Mouse (Mus musculus) neural tube, embryonic 12.5 days (tissue): Measurements from ENCODE around the gene Snapc5. TPM values are rescaled to one million over a fixed set of nuclear protein-coding genes. Genes with fewer than 3 reads are reported as not detected.

ENCODE experiments used
- ATAC-seq: fragments of 200-750 bp; cut with Nextera tagmentation; 2 replicates; pipeline ENCODE4 v1.8.0; 2017; ENCODE audit warnings: low read depth, mild to moderate bottlenecking, moderate TSS enrichment, moderate library complexity; ENCODE audit not compliant: low FRiP score
- H3K27ac ChIP-seq: fragments of 300-500 bp; sonication (generic); 2 replicates; pipeline ENCODE4 v1.5.1; 2016
- H3K27me3 ChIP-seq: fragments of 300-500 bp; sonication (generic); replicated peaks from 2 replicates; pipeline ENCODE4 v1.6.1; 2016; ENCODE audit warnings: mild to moderate bottlenecking
- H3K36me3 ChIP-seq: fragments of 300-500 bp; sonication (generic); 2 replicates; pipeline ENCODE4 v1.6.1; 2016; ENCODE audit warnings: mild to moderate bottlenecking
- H3K4me1 ChIP-seq: fragments of 300-500 bp; sonication (generic); 2 replicates; pipeline ENCODE4 v1.6.1; 2016
- H3K4me2 ChIP-seq: fragments of 300-500 bp; sonication (generic); replicated peaks from 2 replicates; pipeline ENCODE4 v1.6.1; 2016; ENCODE audit warnings: mild to moderate bottlenecking
- H3K4me3 ChIP-seq: fragments of 300-500 bp; sonication (generic); 2 replicates; pipeline ENCODE4 v1.5.1; 2016
- H3K9ac ChIP-seq: fragments of 300-500 bp; sonication (generic); 2 replicates; pipeline ENCODE4 v1.6.1; 2016; ENCODE audit warnings: mild to moderate bottlenecking
- H3K9me3 ChIP-seq: fragments of 300-500 bp; sonication (generic); 2 replicates; pipeline ENCODE4 v1.6.1; 2016; ENCODE audit warnings: mild to moderate bottlenecking
- WGBS: fragments of 180-500 bp; shearing (Covaris S2); methylation state at CpG from one replicate; pipeline ENCODE4 v1.1.7; 2016; 5-methylcytosine and 5-hydroxymethylcytosine counted together
- polyA plus RNA-seq: library from polyadenylated mRNA; unstranded; fragments of >200 nt; fragmentation: Nextera tagmentation; extraction: Ambion mirVana; gene quantifications from 2 replicates; pipeline ENCODE4 v1.2.1, GENCODE M21; 2016

Snapc5 gene
- polyA plus RNA-seq, 1 experiment from 2014 or later: 35.0 TPM

GRCm38 (mm10) chr9:64202866-64203265 lies 23.8 kb downstream of the Snapc5 start:
- H3K4me1 ChIP-seq: no peaks in the 10 kb centered on the region
- H3K9me3 ChIP-seq: no peaks in the 10 kb centered on the region
- no peak for ATAC-seq
- H3K27me3 ChIP-seq: no peaks in the 10 kb centered on the region
- no peak overlapping the region for H3K27ac ChIP-seq
- no peak overlapping the region for H3K4me3 ChIP-seq
- no peak overlapping the region for H3K4me2 ChIP-seq
- peaks cover 28% of the 10 kb centered on the region for H3K36me3 ChIP-seq
- no peak overlapping the region for H3K9ac ChIP-seq

- Histone ChIP-seq H3K9me3 (no peaks in the 10 kb centered on the region), H3K9ac (no peak overlapping the region), H3K4me3 (no peak overlapping the region), H3K27me3 (no peaks in the 10 kb centered on the region), H3K4me1 (no peaks in the 10 kb centered on the region), H3K36me3 (peaks cover 38% of the 10 kb centered on the region), H3K27ac (no peak overlapping the region), H3K4me2 (no peak overlapping the region)
- ATAC-seq: no peak
- 88% methylated on average over 3 of the region's 3 CpGs for WGBS
Measured at GRCm38 (mm10) chr9:64207509-64208084, 28.5 kb downstream of the Snapc5 start.

- Histone ChIP-seq H3K27me3 (no peaks in the 10 kb centered on the region), H3K9me3 (no peaks in the 10 kb centered on the region), H3K27ac (no peak overlapping the region), H3K4me2 (no peak overlapping the region), H3K36me3 (peaks cover 12% of the 10 kb centered on the region), H3K9ac (no peak overlapping the region), H3K4me3 (no peak overlapping the region), H3K4me1 (no peaks in the 10 kb centered on the region)
- WGBS: 93% methylated on average over 17 of the region's 17 CpGs
- ATAC-seq: no peak
Measured at GRCm38 (mm10) chr9:64214452-64214851, 35.4 kb downstream of the Snapc5 start.

- no peak overlapping the region for H3K4me2 ChIP-seq
- 91% methylated on average over 4 of the region's 4 CpGs for WGBS
- no peaks in the 10 kb centered on the region for H3K9me3 ChIP-seq
- H3K27ac ChIP-seq: no peak overlapping the region
- ATAC-seq: no peak
- H3K36me3 ChIP-seq: peaks cover 6% of the 10 kb centered on the region; the same call in 1 of the 2 replicates
- no peak overlapping the region for H3K9ac ChIP-seq
- peaks cover 3% of the 10 kb centered on the region; the same call in 1 of the 2 replicates for H3K4me1 ChIP-seq
- no peak overlapping the region for H3K4me3 ChIP-seq
- H3K27me3 ChIP-seq: no peaks in the 10 kb centered on the region
Measured at GRCm38 (mm10) chr9:64216090-64216489, 37.0 kb downstream of the Snapc5 start.

- H3K4me3 ChIP-seq: no peak overlapping the region
- no peak overlapping the region for H3K9ac ChIP-seq
- no peak overlapping the region for H3K27ac ChIP-seq
- ATAC-seq: no peak
- 96% methylated on average over 2 of the region's 2 CpGs for WGBS
- H3K4me1 ChIP-seq: peaks cover 3% of the 10 kb centered on the region; the same call in 1 of the 2 replicates
- peaks cover 6% of the 10 kb centered on the region; the same call in 1 of the 2 replicates for H3K36me3 ChIP-seq
- H3K27me3 ChIP-seq: no peaks in the 10 kb centered on the region
- H3K9me3 ChIP-seq: no peaks in the 10 kb centered on the region
- H3K4me2 ChIP-seq: no peak overlapping the region
Measured at GRCm38 (mm10) chr9:64216641-64217040, 37.6 kb downstream of the Snapc5 start.

GRCm38 (mm10) chr9:64217887-64218286 lies 38.8 kb downstream of the Snapc5 start:
- Histone ChIP-seq H3K9ac (no peak overlapping the region), H3K27me3 (no peaks in the 10 kb centered on the region), H3K4me1 (peaks cover 3% of the 10 kb centered on the region; the same call in 1 of the 2 replicates), H3K27ac (no peak overlapping the region), H3K4me3 (no peak overlapping the region), H3K9me3 (no peaks in the 10 kb centered on the region), H3K36me3 (no peaks in the 10 kb centered on the region), H3K4me2 (no peak overlapping the region)
- no peak for ATAC-seq

- no peak overlapping the region for H3K4me2 ChIP-seq
- no peaks in the 10 kb centered on the region for H3K36me3 ChIP-seq
- H3K27ac ChIP-seq: no peak overlapping the region
- ATAC-seq: no peak
- no peaks in the 10 kb centered on the region for H3K27me3 ChIP-seq
- H3K4me1 ChIP-seq: peaks cover 3% of the 10 kb centered on the region; the same call in 1 of the 2 replicates
- H3K9ac ChIP-seq: no peak overlapping the region
- no peak overlapping the region for H3K4me3 ChIP-seq
- no peaks in the 10 kb centered on the region for H3K9me3 ChIP-seq
- WGBS: 83% methylated on average over 1 of the region's 1 CpGs
Measured at GRCm38 (mm10) chr9:64219305-64219704, 40.2 kb downstream of the Snapc5 start.

GRCm38 (mm10) chr9:64219772-64220420 lies 40.8 kb downstream of the Snapc5 start:
- 87% methylated on average over 10 of the region's 10 CpGs for WGBS
- no peak overlapping the region for H3K4me3 ChIP-seq
- H3K9me3 ChIP-seq: no peaks in the 10 kb centered on the region
- no peaks in the 10 kb centered on the region for H3K36me3 ChIP-seq
- H3K4me1 ChIP-seq: peaks cover 3% of the 10 kb centered on the region; the same call in 1 of the 2 replicates
- H3K9ac ChIP-seq: no peak overlapping the region
- H3K27ac ChIP-seq: no peak overlapping the region
- no peak overlapping the region for H3K4me2 ChIP-seq
- H3K27me3 ChIP-seq: no peaks in the 10 kb centered on the region
- no peak for ATAC-seq

- Histone ChIP-seq H3K36me3 (no peaks in the 10 kb centered on the region), H3K27ac (no peak overlapping the region), H3K9ac (no peak overlapping the region), H3K4me3 (no peak overlapping the region), H3K27me3 (no peaks in the 10 kb centered on the region), H3K4me1 (peaks cover 3% of the 10 kb centered on the region; the same call in 1 of the 2 replicates), H3K9me3 (no peaks in the 10 kb centered on the region), H3K4me2 (no peak overlapping the region)
- no peak for ATAC-seq
- 25% methylated on average over 1 of the region's 1 CpGs for WGBS
Measured at GRCm38 (mm10) chr9:64220603-64221002, 41.5 kb downstream of the Snapc5 start.

- no peak overlapping the region for H3K9ac ChIP-seq
- WGBS: 82% methylated on average over 4 of the region's 4 CpGs
- no peaks in the 10 kb centered on the region for H3K27me3 ChIP-seq
- H3K4me3 ChIP-seq: no peak overlapping the region
- peaks cover 3% of the 10 kb centered on the region; the same call in 1 of the 2 replicates for H3K4me1 ChIP-seq
- ATAC-seq: no peak
- H3K36me3 ChIP-seq: no peaks in the 10 kb centered on the region
- H3K27ac ChIP-seq: no peak overlapping the region
- no peaks in the 10 kb centered on the region for H3K9me3 ChIP-seq
- H3K4me2 ChIP-seq: no peak overlapping the region
Measured at GRCm38 (mm10) chr9:64221480-64221879, 42.4 kb downstream of the Snapc5 start.

GRCm38 (mm10) chr9:64222098-64222497 lies 43.0 kb downstream of the Snapc5 start:
- H3K9me3 ChIP-seq: no peaks in the 10 kb centered on the region
- H3K4me1 ChIP-seq: peaks cover 3% of the 10 kb centered on the region; the same call in 1 of the 2 replicates
- no peaks in the 10 kb centered on the region for H3K36me3 ChIP-seq
- 57% methylated on average over 2 of the region's 2 CpGs for WGBS
- H3K4me2 ChIP-seq: no peak overlapping the region
- H3K27ac ChIP-seq: no peak overlapping the region
- H3K27me3 ChIP-seq: no peaks in the 10 kb centered on the region
- ATAC-seq: no peak
- H3K9ac ChIP-seq: no peak overlapping the region
- H3K4me3 ChIP-seq: no peak overlapping the region

- Histone ChIP-seq H3K9ac (no peak overlapping the region), H3K9me3 (no peaks in the 10 kb centered on the region), H3K4me3 (no peak overlapping the region), H3K4me2 (no peak overlapping the region), H3K27ac (no peak overlapping the region), H3K27me3 (no peaks in the 10 kb centered on the region), H3K4me1 (peaks cover 9% of the 10 kb centered on the region; the same call in 1 of the 2 replicates), H3K36me3 (no peaks in the 10 kb centered on the region)
- no peak for ATAC-seq
Measured at GRCm38 (mm10) chr9:64225805-64226204, 46.7 kb downstream of the Snapc5 start.

- Histone ChIP-seq H3K4me2 (no peak overlapping the region), H3K27ac (no peak overlapping the region), H3K27me3 (no peaks in the 10 kb centered on the region), H3K4me3 (no peak overlapping the region), H3K36me3 (no peaks in the 10 kb centered on the region), H3K9ac (no peak overlapping the region), H3K9me3 (no peaks in the 10 kb centered on the region), H3K4me1 (peaks cover 23% of the 10 kb centered on the region)
- ATAC-seq: no peak
- WGBS: 90% methylated on average over 12 of the region's 12 CpGs
Measured at GRCm38 (mm10) chr9:64227736-64228135, 48.7 kb downstream of the Snapc5 start.
